Mouse (Mus musculus): ENCODE data around the gene Ppp3r2. TPM values are rescaled to one million over a fixed set of nuclear protein-coding genes. Genes with fewer than 3 reads are reported as not detected.

Ppp3r2 gene
- polyA plus RNA-seq, 1 experiment: 0.03 TPM

DNA sequence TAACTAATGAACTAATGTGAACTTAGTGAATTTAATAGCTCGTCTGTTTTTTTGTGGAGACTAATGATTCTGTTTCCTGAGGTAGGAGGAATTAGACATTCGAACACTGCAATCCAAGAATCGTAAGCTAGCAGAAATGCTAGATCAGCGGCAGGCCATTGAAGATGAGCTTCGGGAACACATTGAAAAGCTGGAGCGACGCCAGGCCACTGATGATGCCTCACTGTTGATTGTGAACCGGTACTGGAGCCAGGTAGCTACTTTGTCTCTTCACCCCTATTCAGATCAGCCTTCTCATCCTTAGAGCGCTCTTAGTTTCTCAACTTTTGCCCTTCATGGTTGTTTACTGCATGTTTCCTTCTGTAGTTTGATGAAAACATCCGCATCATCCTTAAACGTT is 44.0 kb downstream of the Ppp3r2 start:
- Histone ChIP-seq H3K4me3 (ENCODE audit: control insufficient read depth, insufficient read depth, low read length) (no peak overlapping the region), H3K27ac (ENCODE audit: control insufficient read depth, insufficient read depth, low read length) (no peak overlapping the region), H3K27me3 (ENCODE audit: control insufficient read depth, insufficient read depth, low read length) (no peaks in the 10 kb centered on the region), H3K36me3 (ENCODE audit: control insufficient read depth, insufficient read depth, low read length) (peaks cover 49% of the 10 kb centered on the region), H3K4me1 (replicated peaks; ENCODE audit: control insufficient read depth, insufficient read depth, low read length) (no peaks in the 10 kb centered on the region)
- no peak for TF ChIP-seq CTCF (IDR thresholded peaks at IDR 0.05; ENCODE audit: borderline replicate concordance, control insufficient read depth, extremely low read depth, insufficient read depth, low read length, poor library complexity)
- no peak for TF ChIP-seq POLR2A (IDR thresholded peaks at IDR 0.05; ENCODE audit: control insufficient read depth, extremely low read depth, insufficient read depth, low read length, poor library complexity)
- no peak for DNase-seq
- 92% methylated on average over 11 of the region's 11 CpGs for WGBS

DNA sequence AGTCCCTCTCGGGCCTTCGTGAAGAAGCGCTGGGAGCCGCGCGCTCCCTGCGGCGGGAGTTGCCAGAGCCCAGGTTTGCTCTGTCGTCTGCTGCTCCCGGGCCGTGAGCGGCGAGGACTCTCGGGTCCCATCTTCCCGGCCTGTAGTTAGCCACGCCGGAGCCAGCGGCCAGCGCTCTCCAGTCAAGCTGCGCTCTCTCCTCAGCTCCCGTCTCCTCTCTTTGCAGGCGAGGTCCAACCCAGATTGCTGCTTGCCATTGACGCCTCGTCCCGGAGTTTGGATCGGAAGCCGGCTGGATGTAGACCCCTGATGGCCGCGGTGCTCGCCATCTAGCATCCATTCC is 49.7 kb downstream of the Ppp3r2 start:
- no peak overlapping the region for H3K27ac ChIP-seq (ENCODE audit: control insufficient read depth, insufficient read depth, low read length)
- peak overlapping the region; percentile 84 for H3K4me3 ChIP-seq (ENCODE audit: control insufficient read depth, insufficient read depth, low read length)
- under 1% methylated on average over 30 of the region's 30 CpGs for WGBS

DNA sequence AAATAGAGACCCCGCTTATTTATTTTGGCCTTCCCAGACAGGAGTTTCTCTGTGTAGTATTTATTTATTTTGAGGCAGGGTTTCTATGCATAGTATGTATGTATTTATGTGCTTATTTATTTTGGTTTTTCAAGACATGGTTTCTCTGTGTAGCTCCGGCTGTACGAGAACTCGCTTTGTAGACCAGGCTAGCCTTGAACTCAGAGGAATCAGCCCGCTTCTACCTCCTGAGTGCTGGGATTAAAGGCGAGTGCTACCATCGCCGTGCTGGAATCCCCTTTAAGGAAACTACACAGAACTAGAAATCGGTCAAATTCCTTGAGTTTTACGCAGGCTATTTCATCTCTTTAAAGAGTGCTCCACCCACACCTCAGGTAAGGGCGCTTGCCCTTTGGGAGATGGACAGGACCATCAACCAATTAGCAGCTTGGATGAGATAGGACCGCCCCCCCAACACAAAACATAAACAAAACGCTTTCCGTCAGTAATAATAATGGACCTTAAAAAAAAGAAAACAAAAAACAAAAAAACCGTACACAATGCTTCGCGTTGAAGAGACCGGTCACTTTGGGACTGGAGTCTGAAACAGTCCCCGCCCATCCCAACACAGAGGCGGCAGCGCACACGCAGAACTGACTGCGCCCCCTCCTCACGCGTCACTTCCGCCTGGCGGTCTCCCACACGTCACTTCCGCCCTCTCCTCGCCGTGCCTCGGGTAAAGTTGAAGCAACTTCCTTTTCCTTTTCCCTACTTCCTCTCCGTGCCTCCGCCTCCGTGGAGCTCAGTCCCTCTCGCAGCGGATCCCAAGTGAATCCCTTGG is 50.3 kb downstream of the Ppp3r2 start, which contains the start of gene Rnf20:
Rnf20 (plus strand) TSS at position 688 of the 820 bp plus-strand sequence.
- 3% methylated on average over 37 of the region's 37 CpGs for WGBS
- Histone ChIP-seq H3K27ac (ENCODE audit: control insufficient read depth, insufficient read depth, low read length) (no peak within 1 kb of the TSS), H3K36me3 (ENCODE audit: control insufficient read depth, insufficient read depth, low read length) (peaks cover 5% of the 10 kb centered on the region), H3K4me1 (replicated peaks; ENCODE audit: control insufficient read depth, insufficient read depth, low read length) (no peaks in the 10 kb centered on the region), H3K27me3 (ENCODE audit: control insufficient read depth, insufficient read depth, low read length) (no peaks in the 10 kb centered on the region), H3K4me3 (ENCODE audit: control insufficient read depth, insufficient read depth, low read length) (peak within 1 kb of the TSS; percentile 84)
- DNase-seq: peak; percentile 92
- 0 out of 2 replicates have a peak, but pooled peaks have one; percentile 13 for TF ChIP-seq CTCF (IDR thresholded peaks at IDR 0.05; ENCODE audit: borderline replicate concordance, control insufficient read depth, extremely low read depth, insufficient read depth, low read length, poor library complexity)
- TF ChIP-seq POLR2A (IDR thresholded peaks at IDR 0.05; ENCODE audit: control insufficient read depth, extremely low read depth, insufficient read depth, low read length, poor library complexity): peak; percentile 67; the same call in 1 of the 2 replicates

More for the DNA sequence above, 49.7 kb downstream of the Ppp3r2 start:
- DNase-seq: no peak
- H3K27me3 ChIP-seq (ENCODE audit: control insufficient read depth, insufficient read depth, low read length): no peaks in the 10 kb centered on the region
- H3K36me3 ChIP-seq (ENCODE audit: control insufficient read depth, insufficient read depth, low read length): peaks cover 11% of the 10 kb centered on the region
- H3K4me1 ChIP-seq (replicated peaks; ENCODE audit: control insufficient read depth, insufficient read depth, low read length): no peaks in the 10 kb centered on the region
- TF ChIP-seq POLR2A (IDR thresholded peaks at IDR 0.05; ENCODE audit: control insufficient read depth, extremely low read depth, insufficient read depth, low read length, poor library complexity): no peak
- no peak for TF ChIP-seq CTCF (IDR thresholded peaks at IDR 0.05; ENCODE audit: borderline replicate concordance, control insufficient read depth, extremely low read depth, insufficient read depth, low read length, poor library complexity)

DNA sequence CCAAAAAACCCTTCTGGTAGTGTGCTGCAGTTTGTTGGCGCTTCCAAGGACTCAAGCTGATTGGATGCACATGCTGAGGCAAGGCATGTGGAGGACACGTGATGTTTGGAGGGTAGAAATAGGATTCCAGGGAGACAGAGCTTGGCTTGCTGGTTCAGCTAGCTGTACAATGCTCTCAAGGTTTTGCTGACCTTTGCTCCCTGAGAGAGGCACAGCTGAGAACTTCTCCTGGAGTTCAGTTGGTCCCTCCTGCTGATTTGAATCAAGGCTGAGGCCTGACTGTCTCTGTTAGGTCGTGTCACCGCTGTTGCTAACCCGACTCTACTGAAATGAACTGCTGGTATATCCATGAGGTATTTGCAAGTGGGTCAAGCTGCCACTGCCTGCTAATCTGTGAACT is 52.9 kb downstream of the Ppp3r2 start:
- DNase-seq: no peak
- WGBS: 91% methylated on average over 5 of the region's 5 CpGs
- no peak overlapping the region for H3K27ac ChIP-seq (ENCODE audit: control insufficient read depth, insufficient read depth, low read length)
- no peaks in the 10 kb centered on the region for H3K27me3 ChIP-seq (ENCODE audit: control insufficient read depth, insufficient read depth, low read length)
- H3K36me3 ChIP-seq (ENCODE audit: control insufficient read depth, insufficient read depth, low read length): no peaks in the 10 kb centered on the region
- H3K4me1 ChIP-seq (replicated peaks; ENCODE audit: control insufficient read depth, insufficient read depth, low read length): no peaks in the 10 kb centered on the region
- TF ChIP-seq POLR2A (IDR thresholded peaks at IDR 0.05; ENCODE audit: control insufficient read depth, extremely low read depth, insufficient read depth, low read length, poor library complexity) (no peak), CTCF (IDR thresholded peaks at IDR 0.05; ENCODE audit: borderline replicate concordance, control insufficient read depth, extremely low read depth, insufficient read depth, low read length, poor library complexity) (no peak)
- no peak overlapping the region for H3K4me3 ChIP-seq (ENCODE audit: control insufficient read depth, insufficient read depth, low read length)

Other genes with a start within 250 kb of the Ppp3r2 start
- 0.19 TPM in 1 of 2 replicates, not detected in the other for gene Acnat1, start 208.1 kb downstream of the Ppp3r2 start, polyA plus RNA-seq (2012; rRNA removed)
- 0.14 TPM in 1 of 2 replicates, not detected in the other for gene Baat, start 175.5 kb downstream of the Ppp3r2 start, polyA plus RNA-seq (2012; rRNA removed)
- gene Mrpl50, start 160.9 kb downstream of the Ppp3r2 start, polyA plus RNA-seq (2012; rRNA removed): 3.7 and 4.2 TPM in 2 replicates
- gene Zfp189, start 160.8 kb downstream of the Ppp3r2 start, polyA plus RNA-seq (2012; rRNA removed): 1.7 and 1.9 TPM in 2 replicates
- gene Aldob, start 132.5 kb downstream of the Ppp3r2 start, polyA plus RNA-seq (2012; rRNA removed): 3.7 and 4.2 TPM in 2 replicates
- gene Tmem246, start 84.1 kb downstream of the Ppp3r2 start, polyA plus RNA-seq (2012; rRNA removed): 8.4 and 12.1 TPM in 2 replicates
- 34.4 and 34.6 TPM in 2 replicates for gene Rnf20, start 50.0 kb downstream of the Ppp3r2 start, polyA plus RNA-seq (2012; rRNA removed)
- gene Grin3a, start 163.7 kb upstream of the Ppp3r2 start, polyA plus RNA-seq (2012; rRNA removed): 0.05 and 0.08 TPM in 2 replicates